Mouse (Mus musculus) heart, embryonic 16.5 days (tissue): ENCODE results near the gene Cby3. TPM values are rescaled to one million over a fixed set of nuclear protein-coding genes. Genes with fewer than 3 reads are reported as not detected.
"Not testable (repeated sequence)": the region's sequence is repeated elsewhere in the genome, so short reads cannot be mapped to it uniquely, and the experiment has no call there.

Experiments
- ATAC-seq: fragments of 200-750 bp; cut with Nextera tagmentation; replicated peaks from 2 replicates; pipeline ENCODE4 v1.8.0; 2017; ENCODE audit warnings: moderate number of reproducible peaks; ENCODE audit not compliant: insufficient read depth, low FRiP score; ENCODE audit errors: extremely low read depth
- H3K27ac ChIP-seq: fragments of 300-500 bp; sonication (generic); 2 replicates; pipeline ENCODE4 v1.5.1; 2014; ENCODE audit warnings: mild to moderate bottlenecking, low read length, control low read depth, moderate library complexity
- H3K27me3 ChIP-seq: fragments of 300-500 bp; sonication (generic); 2 replicates; pipeline ENCODE4 v1.6.1; 2014; ENCODE audit warnings: low read length, mixed read lengths; ENCODE audit not compliant: control insufficient read depth, insufficient read depth
- H3K36me3 ChIP-seq: fragments of 300-500 bp; sonication (generic); 2 replicates; pipeline ENCODE4 v1.6.1; 2014; ENCODE audit not compliant: control insufficient read depth, insufficient read depth
- H3K4me1 ChIP-seq: fragments of 300-500 bp; sonication (generic); 2 replicates; pipeline ENCODE4 v1.6.1; 2014; ENCODE audit warnings: low read length, mixed read lengths; ENCODE audit not compliant: control insufficient read depth, insufficient read depth
- H3K4me2 ChIP-seq: fragments of 300-500 bp; sonication (generic); 2 replicates; pipeline ENCODE4 v1.6.1; 2014; ENCODE audit warnings: low read depth, mild to moderate bottlenecking, control low read depth, low read length
- H3K4me3 ChIP-seq: fragments of 300-500 bp; sonication (generic); 2 replicates; pipeline ENCODE4 v1.5.1; 2014; ENCODE audit warnings: mild to moderate bottlenecking, control low read depth, low read length
- H3K9ac ChIP-seq: fragments of 300-500 bp; sonication (generic); 2 replicates; pipeline ENCODE4 v1.6.1; 2014; ENCODE audit warnings: low read length, control low read depth
- H3K9me3 ChIP-seq: fragments of 300-500 bp; sonication (generic); replicated peaks from 2 replicates; pipeline ENCODE4 v1.6.1; 2016; ENCODE audit warnings: low read length; ENCODE audit not compliant: control insufficient read depth
- WGBS: fragments of 180-500 bp; shearing (Covaris S2); extraction: QIAGEN DNeasy Blood & Tissue Kit; methylation state at CpG from one replicate; pipeline ENCODE4 v1.1.7; 2014; 5-methylcytosine and 5-hydroxymethylcytosine counted together
- polyA plus RNA-seq: library from polyadenylated mRNA; unstranded; fragments of >200 nt; fragmentation: Nextera tagmentation; extraction: Ambion mirVana; gene quantifications from 2 replicates; pipeline ENCODE4 v1.2.1, GENCODE M21; 2015

Gene Cby3
- polyA plus RNA-seq = not detected in 2 replicates

DNA sequence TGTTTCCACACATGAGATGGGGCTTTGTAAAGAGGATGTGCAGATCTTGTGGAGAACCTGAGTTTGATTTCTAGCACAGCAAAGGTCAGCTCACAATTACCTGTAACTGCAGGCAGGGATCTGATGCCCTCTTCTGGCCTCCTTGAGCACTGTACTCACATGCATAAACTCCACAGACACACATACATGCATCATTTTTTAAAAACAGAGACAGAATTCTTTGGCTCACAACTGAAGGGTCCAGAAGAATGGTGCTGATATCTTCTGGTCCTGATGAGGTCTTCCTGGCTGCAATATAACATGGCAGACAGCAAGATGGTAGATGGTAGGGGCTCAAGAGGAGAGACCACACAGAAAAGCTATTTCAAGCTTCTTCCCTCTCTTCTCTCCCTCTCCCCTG lies at the start of gene Cby3:
Gene Cby3, plus strand, starts transcription at position 301 of the 400 bp plus-strand sequence.
- Histone ChIP-seq H3K4me2 (no peak within 1 kb of the TSS), H3K27me3 (no peaks in the 10 kb centered on the region), H3K4me1 (no peaks in the 10 kb centered on the region), H3K36me3 (no peaks in the 10 kb centered on the region), H3K27ac (no peak within 1 kb of the TSS), H3K4me3 (no peak within 1 kb of the TSS), H3K9ac (no peak within 1 kb of the TSS), H3K9me3 (no peaks in the 10 kb centered on the region)
- ATAC-seq = no peak

DNA sequence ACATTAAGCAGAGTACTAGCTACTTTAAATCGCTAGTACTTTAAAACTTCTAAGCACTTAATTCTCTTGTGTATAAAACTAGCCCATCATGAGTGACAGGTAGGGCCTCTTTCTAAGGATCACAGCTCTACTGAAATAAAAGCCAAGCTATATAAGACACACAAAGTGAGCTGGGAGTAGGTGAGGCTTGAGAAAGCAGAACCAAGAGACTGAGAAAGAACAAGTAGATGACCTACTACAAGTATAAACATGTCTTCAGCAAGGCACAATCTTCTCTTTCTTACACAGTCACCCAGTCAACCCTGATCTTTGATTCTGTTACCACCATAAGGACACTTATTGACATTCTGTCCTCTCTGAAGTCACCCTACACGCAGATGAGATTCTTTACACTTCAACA lies 41.5 kb upstream of the Cby3 start:
- peaks cover 6% of the 10 kb centered on the region; the same call in 1 of the 2 replicates for H3K4me1 ChIP-seq
- H3K9ac ChIP-seq = no peak overlapping the region
- no peak for ATAC-seq
- H3K9me3 ChIP-seq = no peaks in the 10 kb centered on the region
- H3K36me3 ChIP-seq = peaks cover 23% of the 10 kb centered on the region
- H3K4me2 ChIP-seq = no peak overlapping the region
- H3K27ac ChIP-seq = no peak overlapping the region
- 78% methylated on average over 2 of the region's 2 CpGs for WGBS
- H3K4me3 ChIP-seq = no peak overlapping the region
- H3K27me3 ChIP-seq = no peaks in the 10 kb centered on the region

DNA sequence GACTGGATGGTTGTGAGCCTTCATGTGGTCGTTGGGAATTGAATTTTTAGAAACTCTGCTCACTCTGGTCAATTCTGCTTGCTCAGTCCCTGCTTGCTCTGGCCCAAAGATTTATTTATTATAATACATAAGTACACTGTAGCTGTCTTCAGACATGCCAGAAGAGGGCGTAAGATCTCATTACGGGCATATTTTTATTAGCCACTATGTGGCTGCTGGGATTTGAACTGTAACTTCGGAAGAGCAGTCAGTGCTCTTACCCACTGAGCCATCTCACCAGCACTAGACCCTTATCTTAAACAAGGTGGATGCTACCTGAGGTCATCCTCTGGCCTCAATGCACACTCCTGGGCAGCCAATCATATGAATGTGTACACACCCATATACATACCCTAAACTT lies 34.9 kb upstream of the Cby3 start:
- not testable (repeated sequence) for H3K4me3 ChIP-seq, ATAC-seq
- WGBS = 80% methylated on average over 4 of the region's 4 CpGs

DNA sequence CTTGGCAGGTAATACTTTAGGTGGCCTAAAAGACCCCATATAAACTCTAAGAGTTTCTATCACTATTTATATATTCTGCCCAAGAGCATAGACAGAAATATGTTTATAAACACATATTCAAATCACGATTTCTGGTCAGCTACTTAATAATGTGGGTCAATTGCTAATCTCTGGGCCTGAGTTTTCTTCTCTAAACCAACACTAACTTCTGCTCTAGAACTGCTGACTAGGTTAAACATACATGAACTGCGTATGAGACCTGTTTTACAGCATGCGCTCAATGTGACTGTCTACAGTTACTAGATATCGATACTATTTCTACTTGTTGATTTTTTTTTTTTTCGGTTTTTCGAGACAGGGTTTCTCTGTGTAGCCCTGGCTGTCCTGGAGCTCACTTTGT lies 33.0 kb upstream of the Cby3 start:
- 85% methylated on average over 6 of the region's 6 CpGs for WGBS
- Histone ChIP-seq H3K4me2 (no peak overlapping the region), H3K9me3 (no peaks in the 10 kb centered on the region), H3K36me3 (no peaks in the 10 kb centered on the region), H3K4me1 (peaks cover 30% of the 10 kb centered on the region), H3K27ac (no peak overlapping the region), H3K27me3 (no peaks in the 10 kb centered on the region), H3K9ac (no peak overlapping the region), H3K4me3 (no peak overlapping the region)
- no peak for ATAC-seq

More for the DNA sequence above, 34.9 kb upstream of the Cby3 start:
- H3K27me3 ChIP-seq, H3K9ac ChIP-seq, H3K27ac ChIP-seq, H3K36me3 ChIP-seq, H3K9me3 ChIP-seq, H3K4me2 ChIP-seq: not testable (repeated sequence)
- peaks cover 31% of the 10 kb centered on the region for H3K4me1 ChIP-seq

DNA sequence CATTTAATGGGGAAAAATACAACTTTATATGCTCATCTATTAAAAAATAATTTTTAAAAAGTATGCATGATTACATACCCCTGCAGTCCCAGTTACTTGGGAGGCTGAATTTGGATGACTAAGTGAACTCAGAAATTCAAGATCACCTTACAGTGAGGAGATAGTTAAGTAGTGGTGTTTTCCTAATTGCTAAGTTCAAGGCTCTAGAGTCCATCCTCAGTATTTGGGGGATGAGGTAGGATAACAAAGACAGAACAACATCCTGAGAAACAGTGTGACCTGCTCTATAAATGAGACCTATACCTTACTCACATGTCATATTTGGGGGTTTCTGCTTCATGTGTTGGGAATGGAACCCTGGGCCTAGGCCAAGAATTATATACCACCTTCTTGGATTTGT lies 31.9 kb upstream of the Cby3 start:
- no peak overlapping the region for H3K4me2 ChIP-seq
- peaks cover 34% of the 10 kb centered on the region for H3K4me1 ChIP-seq
- H3K9me3 ChIP-seq = no peaks in the 10 kb centered on the region
- ATAC-seq = no peak
- no peak overlapping the region for H3K27ac ChIP-seq
- no peak overlapping the region for H3K4me3 ChIP-seq
- no peaks in the 10 kb centered on the region for H3K36me3 ChIP-seq
- H3K27me3 ChIP-seq = no peaks in the 10 kb centered on the region
- H3K9ac ChIP-seq = no peak overlapping the region

DNA sequence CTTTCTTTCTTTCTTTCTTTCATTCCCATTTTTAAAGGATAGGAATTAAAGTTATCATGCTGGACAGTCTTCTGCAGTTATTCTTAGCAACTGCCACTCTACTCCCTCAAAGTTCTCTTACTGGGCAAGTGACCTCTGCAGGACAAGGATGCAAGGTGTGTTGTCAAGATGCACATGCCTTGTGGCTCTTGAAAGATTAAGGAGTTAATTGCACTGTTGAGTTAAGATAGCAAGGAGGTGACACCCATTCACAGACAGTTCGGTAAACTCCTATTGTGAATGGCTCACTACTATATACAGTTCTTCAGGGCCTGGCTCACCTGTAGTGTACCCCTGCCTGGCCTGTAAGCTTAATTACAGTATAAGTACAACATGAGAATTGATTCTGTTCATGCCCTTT lies 30.4 kb upstream of the Cby3 start:
- no peak for ATAC-seq
- no peaks in the 10 kb centered on the region for H3K9me3 ChIP-seq
- peak overlapping the region; percentile 99; the same call in 1 of the 2 replicates for H3K9ac ChIP-seq
- peak overlapping the region; percentile 95 for H3K27ac ChIP-seq
- 7% methylated on average over 1 of the region's 1 CpGs for WGBS
- no peaks in the 10 kb centered on the region for H3K27me3 ChIP-seq
- H3K36me3 ChIP-seq = no peaks in the 10 kb centered on the region
- H3K4me3 ChIP-seq = peak overlapping the region; percentile 98
- H3K4me1 ChIP-seq = peaks cover 34% of the 10 kb centered on the region
- H3K4me2 ChIP-seq = peak overlapping the region; percentile 91

DNA sequence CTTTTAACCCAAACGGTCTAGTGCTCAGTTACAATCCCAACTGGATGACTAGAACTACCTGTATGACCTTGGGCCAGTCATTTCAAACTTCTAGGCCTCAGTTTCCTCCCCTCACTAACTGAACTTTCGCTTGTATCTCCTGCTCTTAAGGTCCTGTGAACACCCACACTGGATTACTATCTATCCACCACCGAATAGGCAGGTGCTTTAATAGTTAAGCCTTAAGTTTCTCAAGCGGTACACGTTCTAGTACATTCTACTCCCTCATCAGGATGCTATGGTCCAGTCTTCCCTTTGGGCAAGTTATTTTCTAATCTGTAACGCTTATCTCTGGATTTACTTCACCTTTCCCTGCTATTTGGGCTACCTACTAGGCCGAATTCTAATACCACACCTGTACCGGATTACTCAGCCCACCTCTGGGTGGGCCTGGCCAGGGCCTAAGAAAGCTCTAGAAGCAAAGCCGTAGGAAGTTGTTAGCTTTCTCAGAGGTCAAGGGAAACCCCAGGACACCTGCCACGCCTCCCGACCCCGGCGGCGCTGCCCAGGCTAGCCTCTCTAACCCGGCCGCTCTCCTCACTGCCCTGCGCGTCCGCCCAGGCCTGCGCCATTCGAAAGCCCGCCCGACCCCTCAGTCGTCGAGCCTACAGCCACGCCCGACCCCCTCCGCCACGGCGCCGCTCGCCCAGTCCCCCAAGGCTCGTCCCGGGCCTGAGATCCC lies 29.4 kb upstream of the Cby3 start:
- Histone ChIP-seq H3K9me3 (no peaks in the 10 kb centered on the region), H3K36me3 (no peaks in the 10 kb centered on the region), H3K27ac (peak overlapping the region; percentile 95), H3K4me1 (peaks cover 34% of the 10 kb centered on the region), H3K4me2 (peak overlapping the region; percentile 91), H3K4me3 (peak overlapping the region; percentile 98), H3K27me3 (no peaks in the 10 kb centered on the region), H3K9ac (peak overlapping the region; percentile 99)
- WGBS = under 1% methylated on average over 34 of the region's 34 CpGs
- ATAC-seq = peak; percentile 57

DNA sequence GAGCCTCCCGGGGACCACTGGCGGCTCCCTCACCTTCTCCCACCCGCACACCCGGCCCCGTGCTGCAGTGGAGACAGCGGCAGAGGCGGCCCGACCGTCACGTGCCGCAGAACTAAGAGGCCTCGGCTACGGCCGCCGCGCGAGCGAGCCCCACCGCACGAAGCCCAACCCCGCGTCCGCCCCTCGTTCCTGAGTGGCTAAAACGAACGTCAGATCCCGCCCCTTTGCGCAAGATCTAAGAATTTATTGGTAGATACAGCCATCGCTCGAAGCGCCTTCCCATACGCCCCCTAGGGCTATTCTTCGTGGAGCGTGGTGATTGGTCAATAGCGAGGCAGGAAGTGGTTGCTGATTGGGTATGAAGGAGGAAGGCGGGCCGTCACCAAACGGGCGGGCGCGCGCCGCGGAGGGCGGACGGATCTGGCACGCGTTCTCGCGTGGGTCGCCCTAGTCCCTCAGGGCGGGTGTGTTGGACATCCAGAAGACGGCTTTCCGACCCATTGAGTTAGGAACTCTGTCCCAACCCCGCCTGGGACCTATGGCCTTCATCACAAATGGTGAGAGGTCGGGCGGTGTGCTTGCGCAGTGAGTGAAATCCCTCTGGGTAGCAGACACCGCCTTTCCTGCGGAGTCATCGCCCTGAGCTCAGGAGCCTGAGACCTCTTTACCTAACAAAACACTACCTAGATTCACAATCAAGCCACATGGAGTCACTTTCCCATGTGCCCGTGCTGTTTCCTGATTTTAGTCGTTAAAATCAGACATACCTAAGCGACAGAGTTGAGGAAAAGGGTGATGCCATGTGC lies 28.6 kb upstream of the Cby3 start, which contains the start of gene Canx:
Gene Canx, minus strand, starts transcription at position 178 of the 806 bp plus-strand sequence.
- peak; percentile 96 for ATAC-seq
- H3K4me2 ChIP-seq = peak within 1 kb of the TSS; percentile 91
- H3K36me3 ChIP-seq = no peaks in the 10 kb centered on the region
- H3K4me3 ChIP-seq = peak within 1 kb of the TSS; percentile 98
- no peaks in the 10 kb centered on the region for H3K9me3 ChIP-seq
- no peaks in the 10 kb centered on the region for H3K27me3 ChIP-seq
- H3K9ac ChIP-seq = peak within 1 kb of the TSS; percentile 99
- H3K4me1 ChIP-seq = peaks cover 34% of the 10 kb centered on the region
- WGBS = under 1% methylated on average over 64 of the region's 64 CpGs
- H3K27ac ChIP-seq = peak within 1 kb of the TSS; percentile 95
